ENCODE assay signal across 8 mouse cellular contexts in genomic region chr10:4389036-4389435, GRCm38 (mm10). TPM values are rescaled to one million over a fixed set of nuclear protein-coding genes. Genes with fewer than 3 reads are reported as not detected.
DNase-seq lines count a peak whose midpoint lies in the region; ATAC-seq and TF ChIP-seq lines count a peak whose summit lies in the region.

No protein-coding gene starts in this region.

- no peak for TF ChIP-seq POLR2A in heart, adult 2 months (IDR thresholded peaks at IDR 0.05; ENCODE audit: insufficient read depth, low read depth, low read length)

- peaks cover 26% of the 10 kb centered on the region for H3K4me1 ChIP-seq in heart, adult 2 months (ENCODE audit: control insufficient read depth, insufficient read depth, low read length)
- H3K4me1 ChIP-seq in E14TG2a.4 (replicated peaks; ENCODE audit: low read depth, low read length), result peaks cover 67% of the 10 kb centered on the region
- peaks cover 44% of the 10 kb centered on the region for H3K4me1 ChIP-seq in forebrain, embryonic 15.5 days
- peaks cover 15% of the 10 kb centered on the region; the same call in 1 of the 2 replicates for H3K4me1 ChIP-seq in lung, postnatal 0 days (ENCODE audit: insufficient read depth, low read depth, low read length)

- peak overlapping the region; percentile 100 for H3K27ac ChIP-seq in heart, adult 2 months
- H3K27ac ChIP-seq in forebrain, embryonic 15.5 days (replicated peaks), result no peak overlapping the region
- H3K27ac ChIP-seq in lung, postnatal 0 days (ENCODE audit: low read length), result peak overlapping the region; percentile 100; the same call in 1 of the 2 replicates

- H3K4me2 ChIP-seq in forebrain, embryonic 15.5 days (replicated peaks), result peak overlapping the region; percentile 69
- H3K4me2 ChIP-seq in lung, postnatal 0 days (replicated peaks; ENCODE audit: low read depth, low read length), result peak overlapping the region; percentile 89

- no peak for TF ChIP-seq CTCF in heart, adult 2 months (IDR thresholded peaks at IDR 0.05)
- no peak for TF ChIP-seq CTCF in E14TG2a.4 (conservative IDR thresholded peaks at IDR 0.05; ENCODE audit: low read length)
- no peak for TF ChIP-seq CTCF in lung, postnatal 0 days (IDR thresholded peaks at IDR 0.05)

- peak overlapping the region; percentile 75 for H3K4me3 ChIP-seq in heart, adult 2 months
- peak overlapping the region; percentile 90 for H3K4me3 ChIP-seq in E14TG2a.4 (replicated peaks; ENCODE audit: low read length)
- H3K4me3 ChIP-seq in forebrain, embryonic 15.5 days, result peak overlapping the region; percentile 99
- peak overlapping the region; percentile 98 for H3K4me3 ChIP-seq in lung, postnatal 0 days (ENCODE audit: low read depth, low read length)

- no peak for DNase-seq in heart, adult 2 months
- no peak for DNase-seq in heart, adult 8-10 months (ENCODE audit: low spot score)
- peak; percentile 66 for DNase-seq in lung, postnatal 0 days (ENCODE audit: low spot score)
- no peak for DNase-seq in gastrocnemius, postnatal 14 days
- DNase-seq in Muller cell, postnatal 12 days (ENCODE audit: inconsistent ontology term), result no peak

- intact Hi-C loops in heart, adult 2 months (cut with DNase I), result no loop called here
- intact Hi-C loops in gastrocnemius, postnatal 14 days (cut with DNase I; ENCODE audit: low total_unique reads), result no loop called here

- peaks cover 18% of the 10 kb centered on the region for H3K36me3 ChIP-seq in heart, adult 2 months (ENCODE audit: control insufficient read depth, insufficient read depth, low read length)
- H3K36me3 ChIP-seq in E14TG2a.4 (ENCODE audit: insufficient read depth, low read length), result peaks cover 58% of the 10 kb centered on the region
- no peaks in the 10 kb centered on the region for H3K36me3 ChIP-seq in forebrain, embryonic 15.5 days
- no peaks in the 10 kb centered on the region; the same call in none of the 2 replicates for H3K36me3 ChIP-seq in lung, postnatal 0 days (ENCODE audit: insufficient read depth, low read length)

- H3K9me3 ChIP-seq in E14TG2a.4 (ENCODE audit: low read length), result no peaks in the 10 kb centered on the region
- H3K9me3 ChIP-seq in forebrain, embryonic 15.5 days, result no peaks in the 10 kb centered on the region
- H3K9me3 ChIP-seq in lung, postnatal 0 days (ENCODE audit: low read length), result no peaks in the 10 kb centered on the region

- 3% methylated on average over 10 of the region's 10 CpGs for whole genome bisulfite sequencing in heart, adult 2 months
- WGBS in forebrain, embryonic 15.5 days, result 20% methylated on average over 10 of the region's 10 CpGs
- WGBS in lung, postnatal 0 days, result 4% methylated on average over 10 of the region's 10 CpGs

- no peak for ATAC-seq in forebrain, embryonic 15.5 days (replicated peaks)
- no peak for ATAC-seq in lung, postnatal 0 days
- no peak for ATAC-seq in inflammation-experienced regulatory T-cells, adult 6 months

- H3K9ac ChIP-seq in heart, adult 2 months (ENCODE audit: low read depth, low read length), result peak overlapping the region; percentile 59
- H3K9ac ChIP-seq in forebrain, embryonic 15.5 days (replicated peaks), result peak overlapping the region; percentile 99
- H3K9ac ChIP-seq in lung, postnatal 0 days (replicated peaks; ENCODE audit: low read depth), result peak overlapping the region; percentile 99

- H3K79me2 ChIP-seq in heart, adult 2 months (replicated peaks; ENCODE audit: control insufficient read depth, insufficient read depth, low read length), result peaks cover 10% of the 10 kb centered on the region

- no peak for TF ChIP-seq EP300 in heart, adult 2 months (IDR thresholded peaks at IDR 0.05; ENCODE audit: insufficient read depth, low read depth, low read length)
- TF ChIP-seq EP300 in lung, postnatal 0 days (IDR thresholded peaks at IDR 0.05), result no peak

- H3K27me3 ChIP-seq in heart, adult 2 months (ENCODE audit: control insufficient read depth, insufficient read depth, low read length), result no peaks in the 10 kb centered on the region
- H3K27me3 ChIP-seq in E14TG2a.4 (ENCODE audit: insufficient read depth, low read length), result no peaks in the 10 kb centered on the region
- no peaks in the 10 kb centered on the region for H3K27me3 ChIP-seq in forebrain, embryonic 15.5 days
- H3K27me3 ChIP-seq in lung, postnatal 0 days (replicated peaks; ENCODE audit: insufficient read depth, low read length), result no peaks in the 10 kb centered on the region

RNA-seq across cellular contexts. Expression of gene Zbtb2, which starts 1.1 kb away (rescaled TPM):
- 1 to 10 TPM; 4.9 to 6.1 TPM for total RNA-seq in heart, adult 2 months (2021)
- polyA plus RNA-seq in heart, adult 2 months (2012; rRNA removed), result 3.5 and 5.9 TPM in 2 replicates
- 1 to 10 TPM; 5.4 to 6.9 (median 5.7) TPM for total RNA-seq in heart, adult 8-10 months (2022)
- polyA plus RNA-seq in forebrain, embryonic 15.5 days (2015; fragmentation: Nextera tagmentation; extraction: Ambion mirVana), result 17.8 and 18.4 TPM in 2 replicates
- 9.2 and 9.4 TPM in 2 replicates for polyA plus RNA-seq in lung, postnatal 0 days (2015; fragmentation: Nextera tagmentation; extraction: Ambion mirVana)
- 1 to 10 TPM; 4.2 to 4.5 TPM for total RNA-seq in gastrocnemius, postnatal 14 days (2021)
- polyA plus RNA-seq in inflammation-experienced regulatory T-cells, adult 6 months (2017; shearing (Covaris generic)), result 10 to 100 TPM in 2 of 3 experiments, 1 to 10 TPM in 1; 9.1 to 11.5 (median 11.1) TPM

RNA-seq across cellular contexts. Expression of gene Rmnd1, which starts 43.2 kb away (rescaled TPM):
- 10 to 100 TPM; 62.0 to 67.4 TPM for total RNA-seq in heart, adult 2 months (2021)
- 51.1 and 161 TPM in 2 replicates for polyA plus RNA-seq in heart, adult 2 months (2012; rRNA removed)
- 10 to 100 TPM; 62.1 to 76.7 (median 69.4) TPM for total RNA-seq in heart, adult 8-10 months (2022)
- polyA plus RNA-seq in forebrain, embryonic 15.5 days (2015; fragmentation: Nextera tagmentation; extraction: Ambion mirVana), result 51.7 and 59.2 TPM in 2 replicates
- 16.5 and 17.9 TPM in 2 replicates for polyA plus RNA-seq in lung, postnatal 0 days (2015; fragmentation: Nextera tagmentation; extraction: Ambion mirVana)
- total RNA-seq in gastrocnemius, postnatal 14 days (2021), result 10 to 100 TPM; 27.6 to 28.1 TPM
- 10 to 100 TPM; 40.1 to 45.0 (median 42.4) TPM for polyA plus RNA-seq in inflammation-experienced regulatory T-cells, adult 6 months (2017; shearing (Covaris generic))

RNA-seq across cellular contexts. Expression of gene Armt1, which starts 43.2 kb away (rescaled TPM):
- 1 to 10 TPM; 9.3 to 9.4 TPM for total RNA-seq in heart, adult 2 months (2021)
- polyA plus RNA-seq in heart, adult 2 months (2012; rRNA removed), result 6.2 and 7.7 TPM in 2 replicates
- total RNA-seq in heart, adult 8-10 months (2022), result 10 to 100 TPM in 1 of 4 experiments, 1 to 10 TPM in 3; 7.8 to 11.7 (median 9.1) TPM
- polyA plus RNA-seq in forebrain, embryonic 15.5 days (2015; fragmentation: Nextera tagmentation; extraction: Ambion mirVana), result 14.3 and 15.0 TPM in 2 replicates
- polyA plus RNA-seq in lung, postnatal 0 days (2015; fragmentation: Nextera tagmentation; extraction: Ambion mirVana), result 9.0 and 10.2 TPM in 2 replicates
- total RNA-seq in gastrocnemius, postnatal 14 days (2021), result 1 to 10 TPM; 9.4 TPM
- polyA plus RNA-seq in inflammation-experienced regulatory T-cells, adult 6 months (2017; shearing (Covaris generic)), result 10 to 100 TPM; 34.1 to 38.4 (median 35.8) TPM
